Mouse (Mus musculus): ENCODE data around the gene Ggta1. TPM values are rescaled to one million over a fixed set of nuclear protein-coding genes. Genes with fewer than 3 reads are reported as not detected.

Gene Ggta1
- total RNA-seq, 2 experiments from 2014 or later = 9.4 to 9.8 TPM

DNA sequence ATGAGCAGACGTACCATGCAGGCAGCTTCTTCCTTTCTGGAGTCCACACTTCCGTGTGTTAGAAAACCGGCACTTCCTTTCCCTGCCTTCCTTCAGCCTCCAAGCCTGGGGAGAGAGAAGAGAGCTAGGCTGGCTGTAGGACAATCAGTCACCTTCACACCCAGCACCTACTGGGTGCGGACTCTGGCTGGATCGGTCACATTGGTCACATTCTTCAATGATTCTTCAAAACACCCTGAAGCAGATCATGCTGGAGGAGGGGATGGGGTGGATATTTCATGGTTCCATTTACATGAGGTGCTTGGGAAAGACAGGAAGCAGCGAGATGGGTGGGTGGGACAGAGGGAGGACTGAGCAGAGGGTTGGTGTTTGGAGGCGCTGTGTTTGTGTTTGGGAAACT, 30.5 kb upstream of the Ggta1 start:
- DNase-seq (ENCODE audit: low spot score in 2 of 2) = no peak

DNA sequence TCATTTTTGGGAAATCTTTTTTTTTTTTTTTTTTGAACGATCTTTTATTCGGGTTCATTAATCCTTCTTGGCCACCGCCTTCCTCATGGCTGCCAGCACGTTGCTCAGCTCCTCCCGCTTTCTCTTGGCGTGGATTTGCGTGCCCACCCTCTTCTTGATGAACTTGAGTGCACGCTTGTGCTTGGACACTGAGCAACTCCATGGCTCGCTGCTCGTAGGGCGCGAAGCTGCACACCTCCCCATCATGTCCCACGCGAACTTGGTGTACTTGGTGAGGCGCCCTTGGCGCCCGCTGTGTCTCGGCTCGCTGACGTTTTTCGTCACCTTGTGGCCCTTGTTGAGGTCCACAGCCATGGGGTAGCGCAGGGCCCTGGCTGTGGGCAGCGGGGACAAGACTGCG, 28.1 kb upstream of the Ggta1 start:
- no peak for DNase-seq (ENCODE audit: low spot score in 2 of 2)

DNA sequence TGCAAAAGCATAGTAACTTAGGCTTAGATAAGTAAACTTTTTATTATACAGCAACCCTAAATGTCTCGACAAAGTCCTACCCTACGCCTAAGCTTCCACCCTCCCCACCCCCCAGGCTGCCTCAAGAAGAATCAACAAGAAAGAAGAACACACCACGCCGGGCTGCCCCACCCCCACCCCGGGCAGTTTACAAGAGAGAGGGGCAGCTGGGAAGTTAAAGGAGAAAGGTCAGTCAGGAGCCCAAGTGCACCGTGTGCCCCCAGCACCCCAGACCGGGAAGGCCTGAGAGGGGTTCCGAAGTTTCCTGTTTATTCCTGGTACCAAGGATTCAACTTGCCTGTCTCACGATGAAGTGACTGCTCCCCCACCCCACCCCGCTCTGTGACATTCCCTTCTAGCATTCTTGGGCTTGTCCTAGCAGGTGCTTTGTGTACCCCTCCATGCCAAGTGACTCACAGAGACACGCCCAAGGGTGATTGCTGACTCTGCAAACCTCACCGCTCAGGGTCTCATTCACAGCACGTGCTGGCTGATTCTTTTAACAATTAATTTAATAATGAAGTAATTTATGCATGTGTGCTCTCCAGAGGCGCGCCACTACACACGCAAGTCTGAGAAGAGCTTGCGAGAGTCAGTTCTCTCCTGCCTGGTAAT, 27.6 kb upstream of the Ggta1 start:
- DNase-seq (ENCODE audit: low spot score in 2 of 2) = no peak

DNA sequence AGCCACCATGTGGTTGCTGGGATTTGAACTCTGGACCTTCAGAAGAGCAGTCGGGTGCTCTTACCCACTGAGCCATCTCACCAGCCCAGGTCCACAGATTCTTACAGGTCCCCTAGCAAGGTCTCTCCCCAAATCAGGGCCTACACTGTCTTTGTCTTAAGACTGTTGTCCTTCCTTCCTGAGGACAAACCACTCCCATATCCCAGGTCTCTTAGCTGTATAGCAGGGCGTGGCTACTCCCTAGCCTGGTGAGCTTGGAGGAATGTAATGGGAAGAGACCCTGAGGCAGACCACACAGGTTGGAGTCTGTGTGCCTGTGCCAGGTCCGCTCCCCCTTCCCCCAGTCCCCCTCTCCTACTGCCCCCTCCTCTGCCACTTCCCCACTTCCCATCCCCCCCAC, 24.7 kb upstream of the Ggta1 start:
- DNase-seq (ENCODE audit: low spot score in 2 of 2) = no peak

DNA sequence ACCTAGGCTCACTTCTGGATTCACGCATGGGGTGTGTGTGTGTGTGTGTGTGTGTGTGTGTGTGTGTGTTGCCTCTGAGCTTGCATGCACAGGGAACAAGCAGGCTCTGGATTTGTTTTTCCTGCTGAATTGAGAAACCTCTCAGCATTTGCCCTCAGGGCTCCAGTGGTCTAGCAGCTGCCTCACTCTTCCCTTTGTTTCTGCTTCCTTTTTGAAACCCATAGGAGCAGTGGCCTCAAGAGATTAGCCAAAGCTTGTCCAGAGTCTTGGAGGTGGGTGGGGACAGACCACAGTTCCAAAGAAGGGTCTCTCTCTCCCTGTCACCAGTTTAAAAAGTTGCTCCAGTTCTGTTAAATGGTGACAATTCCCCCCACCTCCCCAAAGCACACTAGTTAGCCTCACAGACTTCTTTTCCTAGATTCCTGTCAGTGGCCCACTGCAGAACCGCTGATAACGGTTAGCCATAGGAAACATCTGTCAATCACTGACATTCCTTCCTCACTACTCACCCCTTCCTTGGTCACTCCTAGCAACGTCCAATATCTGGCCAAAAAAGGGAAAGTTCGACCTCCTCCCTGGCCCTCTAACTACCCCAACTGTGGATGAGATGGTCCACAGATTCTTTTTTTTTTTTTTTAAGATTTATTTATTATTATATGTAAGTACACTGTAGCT, 24.1 kb upstream of the Ggta1 start:
- DNase-seq (ENCODE audit: low spot score in 2 of 2) = no peak

DNA sequence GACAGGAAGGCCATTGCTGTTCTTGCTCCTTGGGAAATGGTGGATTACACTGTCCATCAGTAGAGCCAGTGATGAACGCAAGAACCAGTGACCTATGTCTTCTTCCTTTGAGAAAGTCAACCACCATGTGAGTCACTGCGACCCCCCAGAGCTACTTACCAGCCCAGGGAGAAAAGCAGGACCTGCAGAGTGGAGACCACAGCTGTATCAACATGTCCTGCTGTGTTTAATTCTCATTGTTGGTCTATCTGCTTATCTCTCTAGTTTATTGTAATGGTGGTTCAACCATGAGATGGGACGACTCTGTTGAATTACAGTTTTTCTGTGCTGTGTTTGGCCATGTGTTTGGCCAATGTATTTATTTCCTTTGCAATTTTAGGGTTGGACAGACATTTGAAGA, 21.1 kb upstream of the Ggta1 start:
- no peak for DNase-seq (ENCODE audit: low spot score in 2 of 2)

DNA sequence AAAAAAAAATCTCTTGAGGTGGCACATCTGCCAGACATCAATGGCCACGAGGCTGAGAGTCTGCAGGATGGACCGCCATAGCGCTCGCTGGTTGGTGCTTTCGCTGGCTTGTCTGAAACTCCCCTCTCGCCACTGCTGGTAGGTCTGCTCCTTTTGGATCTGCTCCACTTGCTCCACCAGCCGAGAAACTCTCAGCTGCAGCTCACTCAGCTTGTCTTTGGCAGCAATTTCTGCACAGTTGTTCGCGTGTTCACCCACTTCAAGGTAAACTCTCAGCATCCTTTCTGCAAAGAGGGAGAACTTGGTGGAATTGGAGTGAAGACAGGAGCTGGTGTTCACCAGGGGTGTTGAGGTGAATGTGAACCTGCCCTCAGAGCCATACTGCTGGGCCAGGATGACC, 20.4 kb upstream of the Ggta1 start:
- no peak for DNase-seq (ENCODE audit: low spot score in 2 of 2)

DNA sequence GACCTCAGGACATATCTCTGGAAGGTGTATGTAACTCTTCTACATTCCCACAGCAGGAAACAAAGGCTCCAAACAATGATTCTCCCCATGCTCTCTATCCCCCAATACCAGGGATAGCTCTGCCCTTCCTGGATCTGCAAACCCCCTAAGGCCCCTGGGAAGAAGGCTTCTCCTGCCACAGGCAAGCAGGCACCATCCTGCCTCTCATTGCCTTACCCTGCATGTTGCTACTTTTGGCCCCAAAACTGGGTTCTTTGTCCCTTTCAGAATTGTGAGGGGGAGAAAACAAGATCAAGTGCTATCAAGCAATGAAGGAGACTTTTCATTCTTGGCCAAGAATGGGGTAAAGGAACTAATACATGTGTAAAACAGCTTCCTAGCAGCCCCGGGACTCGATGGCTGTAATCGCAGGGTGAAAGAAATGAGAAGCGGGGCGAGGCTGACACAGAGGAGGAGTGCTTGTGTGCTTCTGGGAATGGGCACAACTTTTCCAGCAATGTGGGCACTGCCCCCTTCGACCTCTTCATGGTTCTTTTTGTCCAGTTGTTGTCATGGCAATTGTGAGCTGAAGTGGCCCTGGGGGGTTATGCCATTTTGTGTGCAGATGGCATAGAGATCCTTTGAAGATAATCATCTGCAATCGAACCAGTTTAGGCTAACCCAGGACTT, 18.4 kb upstream of the Ggta1 start:
- DNase-seq (ENCODE audit: low spot score in 2 of 2) = no peak

DNA sequence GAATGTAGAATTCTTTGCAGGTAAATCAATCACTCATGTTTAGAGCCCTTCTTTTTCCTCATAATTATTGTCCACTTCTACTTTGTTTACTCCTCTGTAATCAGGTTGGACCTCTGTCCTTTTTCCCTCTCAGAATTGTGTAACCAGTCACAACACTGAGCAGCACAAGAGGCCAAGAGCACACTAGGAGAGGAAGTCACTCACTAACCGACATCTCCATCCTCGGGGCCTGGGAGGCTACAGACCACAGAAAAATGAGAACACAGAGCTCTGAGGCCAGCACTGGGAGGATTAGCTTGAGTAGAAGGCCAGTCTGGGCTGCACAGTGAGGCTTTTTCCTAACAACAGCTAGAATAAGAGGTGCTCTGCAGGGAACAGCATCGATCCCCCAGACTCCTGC, 17.0 kb upstream of the Ggta1 start:
- DNase-seq (ENCODE audit: low spot score in 2 of 2) = no peak

DNA sequence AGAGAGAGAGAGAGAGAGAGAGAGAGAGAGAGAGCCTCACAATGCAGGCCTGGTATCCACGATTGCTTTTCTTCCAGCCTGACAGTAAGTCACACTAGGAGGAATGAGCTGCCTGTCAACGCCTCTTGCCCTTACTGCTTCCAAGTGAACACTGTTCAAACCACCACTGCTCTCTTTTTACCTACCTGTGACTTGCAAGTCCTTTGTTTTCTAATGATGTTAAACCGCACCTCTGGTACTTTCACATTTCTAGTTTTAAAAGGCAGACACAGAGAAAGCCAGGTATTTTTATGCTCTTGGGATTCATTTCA, 15.7 kb upstream of the Ggta1 start:
- no peak for DNase-seq (ENCODE audit: low spot score in 2 of 2)

DNA sequence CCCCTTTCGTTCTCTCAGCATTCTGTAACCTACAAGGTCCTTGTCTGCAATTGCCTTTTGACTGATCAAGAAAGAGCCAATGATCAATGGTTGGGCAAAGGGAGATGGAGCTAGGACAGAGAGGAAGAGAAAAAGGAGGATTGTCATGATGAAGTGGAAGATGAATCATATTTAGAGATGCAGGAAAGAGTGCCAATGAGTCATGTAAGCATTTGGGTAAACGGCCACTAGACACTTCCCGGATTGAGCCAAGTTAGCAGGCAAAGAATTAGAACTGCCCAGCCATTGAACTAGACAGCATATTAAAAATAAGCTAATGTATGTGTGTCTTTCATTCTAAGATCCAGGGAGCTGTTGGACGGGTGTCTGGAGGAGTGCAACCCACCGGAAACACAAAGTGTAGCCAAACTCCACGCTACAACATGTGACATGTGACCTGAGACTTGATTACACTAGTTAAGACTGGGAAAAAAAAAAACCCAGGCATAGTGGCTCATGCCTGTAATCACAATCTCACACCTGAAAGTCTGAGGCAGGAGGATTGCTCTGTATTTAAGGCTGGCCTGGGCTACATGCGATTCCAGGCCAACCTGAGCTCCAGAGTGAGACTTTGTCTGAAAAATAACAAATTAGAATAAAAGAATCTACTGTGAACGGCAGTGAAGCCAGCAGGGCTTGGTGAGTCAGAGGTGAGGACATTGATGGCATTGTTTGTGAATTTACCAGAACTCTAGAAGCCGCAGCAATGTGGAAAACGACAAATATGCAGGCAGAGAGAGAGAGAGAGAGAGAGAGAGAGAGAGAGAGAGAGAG, 15.2 kb upstream of the Ggta1 start:
- DNase-seq (ENCODE audit: low spot score in 2 of 2) = no peak

DNA sequence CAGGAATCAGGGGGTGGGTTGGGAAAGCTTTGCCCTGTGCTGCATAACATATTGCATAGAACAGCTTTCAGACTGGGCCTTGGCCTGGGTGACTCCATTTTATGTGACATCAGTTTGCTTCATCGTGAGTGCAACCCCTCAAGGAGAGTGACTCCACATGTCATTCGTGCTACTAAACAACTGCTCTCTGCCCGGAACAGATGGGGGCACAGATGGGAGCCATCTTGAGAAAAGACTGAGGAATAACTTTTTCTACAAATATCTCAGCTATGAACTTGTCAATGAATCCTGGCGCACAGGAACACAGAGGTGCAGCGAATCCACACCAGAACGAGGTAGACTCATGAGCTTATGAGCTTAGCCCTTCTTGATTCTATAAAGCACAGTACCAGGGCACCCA, 14.3 kb upstream of the Ggta1 start:
- DNase-seq (ENCODE audit: low spot score in 2 of 2) = no peak

DNA sequence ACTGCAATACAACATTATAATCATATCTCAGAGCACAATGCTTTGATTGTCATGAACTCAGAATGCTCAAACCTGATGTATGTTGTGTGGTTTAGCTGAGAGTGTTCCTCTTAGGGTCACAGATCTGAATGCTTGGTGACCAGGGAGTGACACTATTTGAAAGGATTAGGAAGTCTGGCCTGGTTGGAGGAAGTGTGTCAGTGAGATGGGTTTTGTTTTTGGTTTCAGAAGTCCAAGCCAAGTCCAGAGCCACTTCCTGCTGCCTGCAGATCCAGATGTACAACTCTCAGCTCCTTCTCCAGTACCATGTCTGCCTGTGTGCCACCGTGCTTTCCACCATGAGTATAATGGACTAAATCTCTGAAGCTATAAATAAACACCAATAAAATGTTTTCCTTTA, 11.9 kb upstream of the Ggta1 start:
- no peak for DNase-seq (ENCODE audit: low spot score in 2 of 2)

DNA sequence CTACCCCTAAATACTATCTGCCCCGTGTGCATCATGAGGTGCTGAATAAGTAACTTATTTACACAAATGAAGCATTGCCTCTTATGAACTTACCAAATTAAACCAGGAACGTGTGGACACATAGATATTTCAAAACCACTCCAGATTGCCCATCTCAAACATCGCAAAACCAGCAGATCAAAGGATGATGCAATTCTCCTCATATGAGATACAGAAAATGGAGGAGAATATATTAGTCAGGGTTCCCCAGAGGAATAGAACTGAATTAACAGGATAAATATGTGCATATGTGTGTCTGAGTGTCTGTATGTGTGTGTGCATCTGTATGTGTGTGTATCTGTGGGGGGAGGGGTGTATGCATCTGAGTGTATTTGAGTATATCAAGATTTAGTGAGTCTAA, 6.2 kb upstream of the Ggta1 start:
- no peak for DNase-seq (ENCODE audit: low spot score in 2 of 2)

DNA sequence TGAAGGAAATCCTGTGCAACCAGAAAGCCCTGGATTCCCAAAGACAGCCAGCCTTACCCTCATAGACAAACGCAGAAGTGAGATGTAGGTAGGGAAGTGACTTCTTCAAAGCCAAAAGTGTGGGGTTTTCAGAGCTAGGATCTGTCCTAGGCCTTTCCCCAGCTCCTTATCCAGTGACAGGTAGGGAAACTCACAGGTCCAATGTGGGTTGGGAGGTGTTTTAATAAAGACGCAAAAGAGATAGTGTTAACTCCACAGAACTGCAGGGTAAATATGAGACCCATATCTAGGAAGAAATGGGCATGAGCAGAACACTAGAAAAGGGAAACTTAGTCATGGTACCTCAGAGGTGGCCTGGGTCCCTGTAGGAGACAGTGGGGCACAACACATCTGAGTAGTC, 5.2 kb upstream of the Ggta1 start:
- no peak for DNase-seq (ENCODE audit: low spot score in 2 of 2)

DNA sequence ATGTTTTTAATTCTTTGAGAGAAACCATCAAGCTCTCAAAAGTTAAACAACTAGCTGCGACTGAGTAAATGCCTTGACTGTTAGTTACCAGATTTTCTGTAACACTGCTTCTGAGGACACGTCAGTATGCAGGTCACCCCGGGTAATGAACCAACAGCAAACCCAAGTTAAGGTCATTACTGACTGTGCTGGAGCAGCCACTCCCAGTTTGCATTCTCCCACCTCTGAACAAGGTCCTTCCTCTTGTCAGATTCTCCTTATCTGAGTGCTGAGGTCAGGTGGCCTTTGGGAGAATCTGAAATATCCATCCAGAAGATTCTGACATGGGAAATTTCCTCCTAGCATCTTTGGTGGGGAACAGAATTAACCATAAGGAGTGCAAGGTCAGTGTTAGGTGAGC, 4.8 kb upstream of the Ggta1 start:
- DNase-seq (ENCODE audit: low spot score in 2 of 2) = no peak

DNA sequence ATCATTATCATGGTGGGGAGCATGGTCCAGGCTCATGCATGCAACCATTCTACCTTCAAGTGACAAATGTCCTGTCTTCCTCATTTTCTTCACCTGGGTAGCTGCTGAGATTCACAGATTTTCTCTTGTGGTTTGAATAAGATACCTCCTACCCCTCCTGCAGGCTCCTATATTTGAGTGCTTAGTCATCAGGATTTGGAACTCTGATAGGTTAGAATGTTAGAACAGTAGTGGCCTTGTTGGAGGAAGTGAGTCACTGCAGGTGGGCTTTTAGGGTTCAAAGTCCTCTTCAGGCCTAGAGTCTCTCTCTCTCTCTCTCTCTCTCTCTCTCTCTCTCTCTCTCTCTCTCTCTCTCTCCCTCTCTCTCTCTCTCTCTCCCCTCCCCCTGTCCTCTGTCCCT, 2.6 kb upstream of the Ggta1 start:
- DNase-seq (ENCODE audit: low spot score in 2 of 2) = no peak

DNA sequence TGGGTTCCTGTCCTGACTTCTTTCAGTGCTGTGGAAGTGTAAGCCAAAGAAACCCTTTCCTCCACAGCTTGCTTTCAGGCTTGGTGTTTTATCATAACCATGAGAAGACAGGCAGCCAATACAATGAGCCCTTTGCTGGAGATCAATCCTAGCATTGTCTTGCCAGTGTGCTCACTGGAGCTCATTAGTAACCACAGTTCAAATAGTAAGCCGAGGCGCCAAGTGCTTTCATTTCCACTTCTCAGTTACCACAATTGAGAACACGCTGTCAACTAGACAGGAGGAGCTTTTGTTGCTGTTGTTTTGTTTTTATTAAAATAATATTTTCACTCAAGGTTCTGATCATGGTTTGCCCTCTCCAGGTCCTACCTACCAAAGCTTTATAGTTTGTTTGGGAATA, 1.5 kb upstream of the Ggta1 start:
- no peak for DNase-seq (ENCODE audit: low spot score in 2 of 2)

DNA sequence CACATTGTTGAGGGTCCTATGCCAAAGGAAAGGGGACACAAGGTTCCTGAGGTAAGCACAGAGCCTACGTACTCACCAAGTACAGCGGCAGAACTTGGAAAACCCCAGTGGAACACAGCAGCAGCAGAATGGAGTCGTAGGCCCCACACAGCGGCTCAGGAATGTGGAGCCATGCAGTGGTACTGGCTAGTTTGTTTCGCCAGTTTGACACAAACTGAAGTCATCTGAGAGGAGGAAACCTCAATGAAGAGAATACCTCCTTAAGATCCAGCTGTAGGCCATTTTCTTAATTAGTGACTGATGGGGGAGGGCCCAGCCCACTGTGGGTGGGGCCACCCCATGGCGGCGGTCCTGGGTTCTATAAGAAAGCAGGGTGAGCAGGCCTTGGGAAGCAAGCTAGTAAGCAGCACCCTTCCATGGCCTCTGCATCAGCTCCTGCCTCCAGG, 1.1 kb upstream of the Ggta1 start:
- no peak for DNase-seq (ENCODE audit: low spot score in 2 of 2)

DNA sequence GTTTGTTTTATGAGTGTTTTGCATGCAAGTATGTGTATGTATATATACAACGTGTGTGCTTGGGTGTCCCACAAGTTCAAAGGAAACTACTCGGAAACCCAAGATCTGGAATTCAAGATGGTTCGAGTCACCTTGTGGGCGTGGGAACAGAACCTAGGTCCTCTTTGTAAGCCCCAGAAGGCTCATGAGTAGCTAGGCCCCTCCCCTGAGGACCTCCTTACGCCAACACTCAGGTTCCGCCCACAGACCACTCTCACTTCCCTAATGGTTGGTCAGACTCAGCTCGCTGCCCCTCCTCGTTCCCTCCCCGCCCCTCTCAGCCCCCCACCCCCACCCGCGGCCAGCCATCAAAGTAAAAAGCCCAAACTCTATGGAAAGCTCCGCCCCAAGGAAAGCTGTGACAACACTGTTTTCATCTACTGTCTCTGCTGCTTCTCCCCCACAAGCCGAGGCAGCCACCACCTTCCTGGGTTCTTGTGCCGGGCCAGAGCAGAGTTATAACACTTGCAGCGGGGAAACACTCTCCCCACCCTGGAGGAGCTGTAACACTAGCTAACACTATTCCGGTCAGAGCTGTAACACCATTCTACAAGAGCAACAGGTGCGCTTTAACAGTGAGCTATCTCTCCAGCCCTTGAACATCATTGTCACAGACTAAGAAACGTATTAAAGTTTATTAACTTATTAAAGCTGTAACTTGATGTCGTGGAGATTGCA, 499 bp upstream of the Ggta1 start:
- DNase-seq (ENCODE audit: low spot score in 2 of 2) = no peak
